Mouse (Mus musculus) spleen, adult 2 months (tissue): ENCODE measurements around the gene Hspb8.

Experiments used
- CTCF ChIP-seq: fragments of 200-500 bp; IDR thresholded peaks from 2 replicates; pipeline ENCODE4 v1.5.1; 2011; ENCODE audit warnings: mild to moderate bottlenecking, inconsistent platforms; ENCODE audit not compliant: insufficient read depth, insufficient read length, insufficient replicate concordance; ENCODE audit errors: extremely low read depth
- POLR2A ChIP-seq: fragments of 200-500 bp; IDR thresholded peaks from 2 replicates; pipeline ENCODE4 v1.6.1; 2011; ENCODE audit warnings: low read depth, low read length, inconsistent platforms

DNA sequence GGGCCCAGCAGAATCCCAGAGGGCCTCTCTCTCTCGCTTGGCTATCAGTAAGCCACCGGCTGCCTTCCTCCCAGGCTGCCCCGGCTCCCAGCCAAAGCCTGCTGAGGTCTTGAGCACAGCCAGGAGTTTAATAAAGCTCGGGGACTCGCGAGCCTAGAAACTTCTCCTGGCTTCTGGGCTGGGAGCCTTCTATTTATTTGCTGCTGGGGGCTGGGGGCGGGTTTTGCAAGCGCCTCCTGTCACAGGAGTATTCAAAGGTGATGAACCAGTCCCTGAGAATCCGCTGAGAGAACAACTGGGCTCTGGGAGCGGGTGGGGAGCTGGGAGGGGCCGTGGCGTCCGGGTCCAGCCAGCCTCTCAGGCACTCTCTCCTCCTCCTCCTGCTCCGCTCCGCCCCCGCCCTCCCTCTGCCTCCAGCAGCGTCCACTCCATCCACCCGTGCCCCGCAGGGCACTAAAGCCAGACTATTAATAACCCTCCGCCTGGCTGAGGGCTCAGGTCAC lies at the start of gene Hspb8:
- TF ChIP-seq CTCF (no peak), POLR2A (no peak)
